Mouse (Mus musculus) hindbrain, postnatal 0 days (tissue): ENCODE data around the gene Zmym6. TPM values are rescaled to one million over a fixed set of nuclear protein-coding genes. Genes with fewer than 3 reads are reported as not detected.

Source experiments
- ATAC-seq: fragments of 200-750 bp; cut with Nextera tagmentation; 2 replicates; pipeline ENCODE4 v1.8.0; 2017; ENCODE audit warnings: mild to moderate bottlenecking, moderate TSS enrichment, moderate library complexity
- DNase-seq: peaks from one replicate; pipeline ENCODE4 v3.0.0-alpha.2; 2015; ENCODE audit warnings: low spot score
- H3K27ac ChIP-seq: fragments of 300-500 bp; sonication (generic); 2 replicates; pipeline ENCODE4 v1.5.1; 2014; ENCODE audit warnings: mild to moderate bottlenecking
- H3K27me3 ChIP-seq: fragments of 300-500 bp; sonication (generic); 2 replicates; pipeline ENCODE4 v1.6.1; 2014; ENCODE audit warnings: low read length, mixed read lengths; ENCODE audit not compliant: insufficient read depth
- H3K36me3 ChIP-seq: fragments of 300-500 bp; sonication (generic); 2 replicates; pipeline ENCODE4 v1.6.1; 2014; ENCODE audit warnings: low read length, mixed read lengths; ENCODE audit not compliant: insufficient read depth
- H3K4me1 ChIP-seq: fragments of 300-500 bp; sonication (generic); 2 replicates; pipeline ENCODE4 v1.6.1; 2014; ENCODE audit warnings: antibody characterized with exemption, low read length, mixed read lengths; ENCODE audit not compliant: insufficient read depth
- H3K4me2 ChIP-seq: fragments of 300-500 bp; sonication (generic); 2 replicates; pipeline ENCODE4 v1.6.1; 2014; ENCODE audit warnings: low read depth, mild to moderate bottlenecking, low read length, moderate library complexity, mixed read lengths
- H3K4me3 ChIP-seq: fragments of 300-500 bp; sonication (generic); 2 replicates; pipeline ENCODE4 v1.5.1; 2014; ENCODE audit warnings: low read length
- H3K9ac ChIP-seq: fragments of 300-500 bp; sonication (generic); replicated peaks from 2 replicates; pipeline ENCODE4 v1.6.1; 2014; ENCODE audit warnings: mild to moderate bottlenecking, low read length, moderate library complexity, mixed read lengths
- H3K9me3 ChIP-seq: fragments of 300-500 bp; sonication (generic); 2 replicates; pipeline ENCODE4 v1.6.1; 2016; ENCODE audit warnings: low read length, mixed read lengths
- CTCF ChIP-seq: IDR thresholded peaks from 2 replicates; pipeline ENCODE4 v1.5.1; 2016; ENCODE audit warnings: antibody characterized with exemption, control low read depth, low read depth
- WGBS: fragments of 180-500 bp; shearing (Covaris S2); extraction: QIAGEN DNeasy Blood & Tissue Kit; methylation state at CpG from one replicate; pipeline ENCODE4 v1.1.7; 2014; 5-methylcytosine and 5-hydroxymethylcytosine counted together
- polyA plus RNA-seq: library from polyadenylated mRNA; unstranded; fragments of >200 nt; fragmentation: Nextera tagmentation; extraction: Ambion mirVana; gene quantifications from 2 replicates; pipeline ENCODE4 v1.2.1, GENCODE M21; 2015
- total RNA-seq: library from RNA; depleted of rRNA; stranded (reverse); fragments of >200 nt; gene quantifications from 2 replicates; pipeline ENCODE4 v1.2.3, GENCODE M21; 2014

Zmym6 gene
- total and polyA plus RNA-seq, 2 experiments from 2014 or later, result 18.3 to 20.6 TPM

- Histone ChIP-seq H3K9ac (peak overlapping the region; percentile 88), H3K4me1 (peaks cover 17% of the 10 kb centered on the region; the same call in 1 of the 2 replicates), H3K27ac (peak overlapping the region; percentile 89), H3K27me3 (no peaks in the 10 kb centered on the region), H3K9me3 (no peaks in the 10 kb centered on the region), H3K4me3 (peak overlapping the region; percentile 95), H3K4me2 (peak overlapping the region; percentile 92), H3K36me3 (no peaks in the 10 kb centered on the region)
- under 1% methylated on average over 39 of the region's 39 CpGs for WGBS
- ATAC-seq, result peak; percentile 77
- TF ChIP-seq CTCF, result peak; percentile 34
- peak; percentile 80 for DNase-seq
Measured at GRCm38 (mm10) chr4:127168211-127168913, 91.2 kb downstream of the Zmym6 start.

- peak; percentile 83 for DNase-seq
- peak within 1 kb of the TSS; percentile 95 for H3K4me3 ChIP-seq
- no peaks in the 10 kb centered on the region for H3K9me3 ChIP-seq
- H3K9ac ChIP-seq, result peak within 1 kb of the TSS; percentile 88
- H3K4me1 ChIP-seq, result peaks cover 17% of the 10 kb centered on the region; the same call in 1 of the 2 replicates
- no peaks in the 10 kb centered on the region for H3K36me3 ChIP-seq
- H3K27me3 ChIP-seq, result no peaks in the 10 kb centered on the region
- ATAC-seq, result peak; percentile 55
- TF ChIP-seq CTCF, result no peak
- under 1% methylated on average over 35 of the region's 67 CpGs for WGBS
- H3K27ac ChIP-seq, result peak within 1 kb of the TSS; percentile 89
- H3K4me2 ChIP-seq, result peak within 1 kb of the TSS; percentile 92
Measured at GRCm38 (mm10) chr4:127168914-127169345, 91.7 kb downstream of the Zmym6 start, which contains the start of gene Dlgap3. Dlgap3 (plus strand) TSS chr4:127169204.

- WGBS, result 3% methylated on average over 37 of the region's 51 CpGs
- DNase-seq, result peak; percentile 43
- Histone ChIP-seq H3K4me2 (peak overlapping the region; percentile 92), H3K27ac (peak overlapping the region; percentile 89), H3K9me3 (no peaks in the 10 kb centered on the region), H3K36me3 (no peaks in the 10 kb centered on the region), H3K4me1 (peaks cover 17% of the 10 kb centered on the region; the same call in 1 of the 2 replicates), H3K27me3 (no peaks in the 10 kb centered on the region), H3K4me3 (peak overlapping the region; percentile 95), H3K9ac (peak overlapping the region; percentile 88)
- peak; percentile 54 for ATAC-seq
- TF ChIP-seq CTCF, result no peak
Measured at GRCm38 (mm10) chr4:127169346-127170221, 92.4 kb downstream of the Zmym6 start.

- peak overlapping the region; percentile 36; the same call in 1 of the 2 replicates for H3K27ac ChIP-seq
- H3K4me1 ChIP-seq, result peaks cover 17% of the 10 kb centered on the region; the same call in 1 of the 2 replicates
- 9% methylated on average over 5 of the region's 5 CpGs for WGBS
- H3K36me3 ChIP-seq, result no peaks in the 10 kb centered on the region
- H3K9ac ChIP-seq, result no peak overlapping the region
- DNase-seq (peak; percentile 63), ATAC-seq (no peak)
- H3K4me3 ChIP-seq, result peak overlapping the region; percentile 2; the same call in 1 of the 2 replicates
- H3K27me3 ChIP-seq, result no peaks in the 10 kb centered on the region
- peak overlapping the region; percentile 92 for H3K4me2 ChIP-seq
- no peaks in the 10 kb centered on the region for H3K9me3 ChIP-seq
- TF ChIP-seq CTCF, result no peak
Measured at GRCm38 (mm10) chr4:127170866-127171265, 93.7 kb downstream of the Zmym6 start.

- TF ChIP-seq CTCF, result no peak
- Histone ChIP-seq H3K4me1 (peaks cover 17% of the 10 kb centered on the region; the same call in 1 of the 2 replicates), H3K27ac (peak overlapping the region; percentile 36; the same call in 1 of the 2 replicates), H3K4me2 (peak overlapping the region; percentile 92), H3K9me3 (no peaks in the 10 kb centered on the region), H3K4me3 (peak overlapping the region; percentile 2; the same call in 1 of the 2 replicates), H3K27me3 (no peaks in the 10 kb centered on the region), H3K36me3 (no peaks in the 10 kb centered on the region), H3K9ac (no peak overlapping the region)
- WGBS, result 28% methylated on average over 4 of the region's 4 CpGs
- DNase-seq, result no peak
- no peak for ATAC-seq
Measured at GRCm38 (mm10) chr4:127171341-127171905, 94.2 kb downstream of the Zmym6 start.

GRCm38 (mm10) chr4:127172119-127172518 is 94.9 kb downstream of the Zmym6 start:
- H3K4me3 ChIP-seq, result 0 out of 2 replicates have a peak overlapping the region, but pooled peaks have one; percentile 7

More at GRCm38 (mm10) chr4:127172119-127172518, 94.9 kb downstream of the Zmym6 start:
- peaks cover 17% of the 10 kb centered on the region; the same call in 1 of the 2 replicates for H3K4me1 ChIP-seq
- no peak for ATAC-seq
- no peaks in the 10 kb centered on the region for H3K27me3 ChIP-seq
- TF ChIP-seq CTCF, result no peak
- no peak overlapping the region for H3K9ac ChIP-seq
- H3K27ac ChIP-seq, result no peak overlapping the region
- peak overlapping the region; percentile 92 for H3K4me2 ChIP-seq
- no peak for DNase-seq
- no peaks in the 10 kb centered on the region for H3K36me3 ChIP-seq
- H3K9me3 ChIP-seq, result no peaks in the 10 kb centered on the region
- WGBS, result 17% methylated on average over 7 of the region's 7 CpGs
